Mouse (Mus musculus) CH12.LX (cell line): Measurements from ENCODE around the gene Hsd3b7. TPM values are rescaled to one million over a fixed set of nuclear protein-coding genes. Genes with fewer than 3 reads are reported as not detected.

Experiments
- DNase-seq: peaks from one replicate; pipeline ENCODE4 v3.0.0-alpha.2; 2013; ENCODE audit errors: extremely low read depth
- H3K27ac ChIP-seq: 2 replicates; pipeline ENCODE4 v1.5.1; 2012; ENCODE audit warnings: low read depth, mild to moderate bottlenecking, control low read depth, moderate library complexity; ENCODE audit not compliant: insufficient read depth
- H3K27me3 ChIP-seq: replicated peaks from 2 replicates; pipeline ENCODE3; 2012; ENCODE audit warnings: inconsistent platforms
- H3K36me3 ChIP-seq, 2 experiments: replicated peaks in 1 of 2; 2 replicates each; pipeline versions ENCODE3 to v1.6.1; 2012; ENCODE audit warnings: inconsistent platforms in 1 of 2, low read length in 1 of 2, mild to moderate bottlenecking in 1 of 2, mixed read lengths in 1 of 2, moderate library complexity in 1 of 2; ENCODE audit not compliant: control insufficient read depth in 1 of 2, insufficient read depth in 1 of 2
- H3K4me1 ChIP-seq, 2 experiments: 2 replicates each; pipeline ENCODE4 v1.6.1; 2012; ENCODE audit warnings: inconsistent platforms in 1 of 2, moderate library complexity in 1 of 2; ENCODE audit not compliant: insufficient read depth in 2 of 2, control insufficient read depth in 1 of 2
- H3K4me2 ChIP-seq: 2 replicates; pipeline ENCODE4 v1.6.1; 2012; ENCODE audit warnings: low read depth, mild to moderate bottlenecking, control low read depth; ENCODE audit not compliant: poor library complexity, insufficient read depth, severe bottlenecking
- H3K4me3 ChIP-seq, 3 experiments: fragments of 150-350 bp in 1 of 3; sonication (generic) in 1 of 3; replicated peaks in 1 of 3; 2 replicates each; pipeline versions ENCODE3 to v1.5.1; 2011 to 2012; ENCODE audit warnings: low read depth in 2 of 3, low read length in 2 of 3, mild to moderate bottlenecking in 2 of 3, moderate library complexity in 2 of 3, control low read depth in 1 of 3, improper control_type of control experiment in 1 of 3, inconsistent platforms in 1 of 3, mixed read lengths in 1 of 3; ENCODE audit not compliant: poor library complexity in 1 of 3
- H3K79me2 ChIP-seq: replicated peaks from 2 replicates; pipeline ENCODE4 v1.6.1; 2012; ENCODE audit warnings: mild to moderate bottlenecking, moderate library complexity; ENCODE audit not compliant: control insufficient read depth, poor library complexity, insufficient read depth, severe bottlenecking; ENCODE audit errors: extremely low read depth
- H3K9ac ChIP-seq: 2 replicates; pipeline ENCODE4 v1.6.1; 2012; ENCODE audit warnings: low read depth, mild to moderate bottlenecking, control low read depth, moderate library complexity; ENCODE audit not compliant: insufficient read depth
- H3K9me3 ChIP-seq: replicated peaks from 2 replicates; pipeline ENCODE3; 2012; ENCODE audit warnings: low read length, inconsistent platforms, mixed read lengths
- BHLHE40 ChIP-seq: IDR thresholded peaks from 2 replicates; pipeline ENCODE4 v1.6.1; 2011; ENCODE audit warnings: mild to moderate bottlenecking, low read depth, low read length, improper control_type of control experiment
- CHD1 ChIP-seq: IDR thresholded peaks from 2 replicates; pipeline ENCODE4 v1.6.1; 2012; ENCODE audit warnings: low read depth, low read length, improper control_type of control experiment, inconsistent platforms
- CHD2 ChIP-seq: IDR thresholded peaks from 2 replicates; pipeline ENCODE4 v1.6.1; 2011; ENCODE audit warnings: low read length, improper control_type of control experiment
- CTCF ChIP-seq, 2 experiments: IDR thresholded peaks in 1 of 2; conservative IDR thresholded peaks in 1 of 2; 2 replicates each; pipeline ENCODE4 v1.5.1; 2011 to 2012; ENCODE audit warnings: low read depth in 2 of 2, low read length in 2 of 2, improper control_type of control experiment in 1 of 2, inconsistent platforms in 1 of 2, mild to moderate bottlenecking in 1 of 2, moderate library complexity in 1 of 2
- E2F4 ChIP-seq: IDR thresholded peaks from 2 replicates; pipeline ENCODE4 v1.6.1; 2011; ENCODE audit warnings: low read depth, low read length, improper control_type of control experiment; ENCODE audit not compliant: insufficient replicate concordance
- ELF1 ChIP-seq: IDR thresholded peaks from 2 replicates; pipeline ENCODE4 v1.6.1; 2014; ENCODE audit warnings: low read depth, mild to moderate bottlenecking, inconsistent platforms, low read length, improper control_type of control experiment
- EP300 ChIP-seq: IDR thresholded peaks from 2 replicates; pipeline ENCODE4 v1.6.1; 2011; ENCODE audit warnings: low read length, improper control_type of control experiment
- ETS1 ChIP-seq: conservative IDR thresholded peaks from 2 replicates; pipeline ENCODE4 v1.6.1; 2012; ENCODE audit warnings: low read depth, mild to moderate bottlenecking, inconsistent platforms, low read length, improper control_type of control experiment, moderate library complexity
- HCFC1 ChIP-seq: IDR thresholded peaks from 2 replicates; pipeline ENCODE4 v1.6.1; 2012; ENCODE audit warnings: low read depth, mild to moderate bottlenecking, inconsistent platforms, low read length, improper control_type of control experiment
- IRF4 ChIP-seq: IDR thresholded peaks from 2 replicates; pipeline ENCODE4 v1.6.1; 2014; ENCODE audit warnings: low read depth, mild to moderate bottlenecking, inconsistent platforms, low read length, improper control_type of control experiment
- JUN ChIP-seq: IDR thresholded peaks from 2 replicates; pipeline ENCODE4 v1.6.1; 2011; ENCODE audit warnings: low read depth, mild to moderate bottlenecking, low read length, improper control_type of control experiment, moderate library complexity; ENCODE audit not compliant: insufficient read depth
- JUND ChIP-seq: conservative IDR thresholded peaks from 2 replicates; pipeline ENCODE4 v1.6.1; 2011; ENCODE audit warnings: low read depth, low read length, improper control_type of control experiment
- KAT2A ChIP-seq: IDR thresholded peaks from 2 replicates; pipeline ENCODE4 v1.6.1; 2012; ENCODE audit warnings: low read length, improper control_type of control experiment, inconsistent platforms; ENCODE audit not compliant: insufficient replicate concordance
- MAFK ChIP-seq: IDR thresholded peaks from 2 replicates; pipeline ENCODE4 v1.6.1; 2011; ENCODE audit warnings: low read length, improper control_type of control experiment; ENCODE audit not compliant: insufficient replicate concordance
- MAX ChIP-seq: IDR thresholded peaks from 2 replicates; pipeline ENCODE4 v1.6.1; 2011; ENCODE audit warnings: low read length, improper control_type of control experiment
- MAZ ChIP-seq: IDR thresholded peaks from 2 replicates; pipeline ENCODE4 v1.6.1; 2012; ENCODE audit warnings: low read depth, mild to moderate bottlenecking, inconsistent platforms, low read length, improper control_type of control experiment, moderate library complexity
- MXI1 ChIP-seq: IDR thresholded peaks from 2 replicates; pipeline ENCODE4 v1.6.1; 2011; ENCODE audit warnings: mild to moderate bottlenecking, low read depth, low read length, improper control_type of control experiment
- MYC ChIP-seq: IDR thresholded peaks from 2 replicates; pipeline ENCODE4 v1.6.1; 2011; ENCODE audit warnings: low read depth, mild to moderate bottlenecking, improper control_type of control experiment, low read length
- NELFE ChIP-seq: IDR thresholded peaks from 2 replicates; pipeline ENCODE4 v1.6.1; 2011; ENCODE audit warnings: low read depth, low read length, improper control_type of control experiment
- NRF1 ChIP-seq: IDR thresholded peaks from 2 replicates; pipeline ENCODE4 v1.6.1; 2014; ENCODE audit warnings: low read depth, mild to moderate bottlenecking, inconsistent platforms, low read length, improper control_type of control experiment, moderate library complexity
- PAX5 ChIP-seq: IDR thresholded peaks from 2 replicates; pipeline ENCODE4 v1.6.1; 2012; ENCODE audit warnings: low read length, inconsistent platforms, mixed read lengths
- POLR2A ChIP-seq: IDR thresholded peaks from 2 replicates; pipeline ENCODE4 v1.6.1; 2011; ENCODE audit warnings: low read depth, mild to moderate bottlenecking, improper control_type of control experiment, low read length
- RAD21 ChIP-seq: IDR thresholded peaks from 2 replicates; pipeline ENCODE4 v1.6.1; 2011; ENCODE audit warnings: low read depth, mild to moderate bottlenecking, low read length, improper control_type of control experiment, moderate library complexity
- RCOR1 ChIP-seq: conservative IDR thresholded peaks from 2 replicates; pipeline ENCODE4 v1.6.1; 2012; ENCODE audit warnings: low read depth, mild to moderate bottlenecking, inconsistent platforms, low read length, improper control_type of control experiment
- SIN3A ChIP-seq: IDR thresholded peaks from 2 replicates; pipeline ENCODE4 v1.6.1; 2012; ENCODE audit warnings: low read length, improper control_type of control experiment, inconsistent platforms
- TBP ChIP-seq: conservative IDR thresholded peaks from 2 replicates; pipeline ENCODE4 v1.6.1; 2011; ENCODE audit warnings: low read depth, low read length, improper control_type of control experiment
- TCF12 ChIP-seq: IDR thresholded peaks from 2 replicates; pipeline ENCODE4 v1.6.1; 2014; ENCODE audit warnings: low read depth, mild to moderate bottlenecking, inconsistent platforms, low read length, improper control_type of control experiment
- USF1 ChIP-seq: IDR thresholded peaks from 2 replicates; pipeline ENCODE4 v1.6.1; 2014; ENCODE audit warnings: low read depth, mild to moderate bottlenecking, inconsistent platforms, low read length, improper control_type of control experiment
- USF2 ChIP-seq: conservative IDR thresholded peaks from 2 replicates; pipeline ENCODE4 v1.6.1; 2011; ENCODE audit warnings: low read depth, low read length, improper control_type of control experiment
- ZC3H11A ChIP-seq: IDR thresholded peaks from 2 replicates; pipeline ENCODE4 v1.6.1; 2012; ENCODE audit warnings: low read depth, mild to moderate bottlenecking, inconsistent platforms, low read length, improper control_type of control experiment
- ZKSCAN1 ChIP-seq: IDR thresholded peaks from 2 replicates; pipeline ENCODE4 v1.6.1; 2012; ENCODE audit warnings: low read depth, inconsistent platforms, low read length, improper control_type of control experiment, borderline replicate concordance
- ZMIZ1 ChIP-seq: IDR thresholded peaks from 2 replicates; pipeline ENCODE4 v1.6.1; 2012; ENCODE audit warnings: low read depth, mild to moderate bottlenecking, inconsistent platforms, low read length, improper control_type of control experiment
- ZNF384 ChIP-seq: IDR thresholded peaks from 2 replicates; pipeline ENCODE4 v1.6.1; 2012; ENCODE audit warnings: low read depth, low read length, improper control_type of control experiment, inconsistent platforms
- dilution Hi-C: fragments of 300-500 bp; cut with MboI; formaldehyde crosslinking; loops from 2 replicates; pipeline ENCODE4 v1.14.3; 2020; ENCODE audit warnings: low sequenced_read_pairs; ENCODE audit not compliant: extremely low pct_unique_long_range_greater_than_20kb, extremely low pct_ligation_motif_present
- in situ Hi-C: fragments of 300-500 bp; cut with MboI; formaldehyde crosslinking; loops from 3 replicates; pipeline ENCODE4 v1.14.3; 2019; ENCODE audit warnings: low sequenced_read_pairs, low pct_ligation_motif_present, low pct_unique_long_range_greater_than_20kb, mixed read lengths
- polyA plus RNA-seq: library from polyadenylated mRNA; unstranded; fragments of >175 nt; gene quantifications from 2 replicates; pipeline ENCODE4 v1.2.1, GENCODE M21; 2012; ENCODE audit warnings: low read depth; ENCODE audit not compliant: insufficient read length
- total RNA-seq, 2 experiments: library from RNA; depleted of rRNA; stranded (reverse); fragments of 300-350 nt in 1 of 2; fragments of >200 nt in 1 of 2; gene quantifications; 2 replicates each; pipeline ENCODE4 v1.2.3; 2012 to 2014

Hsd3b7 gene
- total and polyA plus RNA-seq, 3 experiments, result 0.99 to 6.8 (median 4.2) TPM

DNA sequence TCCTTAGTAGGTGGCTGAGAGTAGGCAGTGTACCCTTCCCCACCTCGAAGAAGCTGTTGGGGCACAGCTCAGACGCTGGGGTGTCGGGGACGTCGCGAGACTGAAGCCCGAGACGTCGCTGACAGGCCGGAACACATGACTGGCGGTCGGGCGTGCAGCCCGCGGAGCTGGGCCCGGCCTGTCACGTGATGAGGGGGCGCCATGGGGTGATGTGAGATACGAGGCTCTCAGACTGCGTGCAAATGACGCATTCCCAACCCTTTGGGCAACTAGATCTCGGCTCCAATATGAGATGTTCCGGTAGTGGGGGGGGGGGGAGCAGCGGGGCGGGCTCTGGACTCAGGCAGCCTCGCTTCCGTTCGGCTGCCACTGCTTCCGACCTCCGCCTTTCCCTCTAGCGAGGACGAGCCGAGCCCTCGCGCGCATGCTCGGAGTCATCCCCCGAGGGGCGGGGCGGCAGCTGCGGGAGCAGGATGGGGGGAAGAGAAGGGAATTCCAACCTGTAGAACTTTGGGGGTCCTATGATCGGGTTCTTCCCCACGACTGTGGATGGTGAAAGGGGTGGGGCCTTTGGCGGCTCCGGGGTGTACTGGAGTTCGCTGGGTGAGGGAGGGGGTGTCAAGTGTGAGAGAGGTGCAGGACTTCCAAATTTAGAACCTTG, 41.1 kb downstream of the Hsd3b7 start:
- H3K9me3 ChIP-seq, result no peaks in the 10 kb centered on the region
- H3K27ac ChIP-seq, result peak overlapping the region; percentile 58
- peak overlapping the region; percentile 65 to 87 (median 77) for H3K4me3 ChIP-seq
- H3K36me3 ChIP-seq, result peaks cover 18 to 30% of the 10 kb centered on the region in 2 experiments
- DNase-seq, result peak; percentile 90
- no peaks in the 10 kb centered on the region for H3K27me3 ChIP-seq
- TF ChIP-seq POLR2A (peak; percentile 63; the same call in 1 of the 2 replicates), HCFC1 (peak; percentile 43), ETS1 (peak; percentile 62; the same call in 1 of the 2 replicates), ZC3H11A (no peak), ZMIZ1 (no peak; the same call in 1 of the 2 replicates), IRF4 (no peak; the same call in 1 of the 2 replicates), ZNF384 (no peak), E2F4 (no peak), NELFE (peak; percentile 44; the same call in 1 of the 2 replicates), CTCF (conservative IDR thresholded peaks at IDR 0.05 in 1 of 2, IDR thresholded peaks at IDR 0.05 in 1 of 2; ENCODE audit: low read depth in 2 of 2, low read length in 2 of 2) (no peak), MAZ (peak; percentile 88), USF2 (peak; percentile 76), MXI1 (peak; percentile 79; the same call in 1 of the 2 replicates), JUN (no peak), MAFK (no peak), TBP (no peak), EP300 (no peak), USF1 (peak; percentile 91), BHLHE40 (peak; percentile 95), RAD21 (no peak), MYC (peak; percentile 32; the same call in 1 of the 2 replicates), RCOR1 (0 out of 2 replicates have a peak, but pooled peaks have one; percentile 14), CHD2 (peak; percentile 97), SIN3A (peak; percentile 47; the same call in 1 of the 2 replicates), ZKSCAN1 (no peak), TCF12 (peak; percentile 45; the same call in 1 of the 2 replicates), JUND (no peak), PAX5 (no peak), MAX (peak; percentile 98), KAT2A (no peak), ELF1 (peak; percentile 70), CHD1 (no peak; the same call in 1 of the 2 replicates), NRF1 (peak; percentile 90)
- dilution Hi-C loops (no loop called here), in situ Hi-C loops (no loop called here)
- H3K4me1 ChIP-seq, result peaks cover 2 to 13% of the 10 kb centered on the region in 2 experiments; a peak in 3 of 4 replicates
- H3K79me2 ChIP-seq, result no peaks in the 10 kb centered on the region
- H3K4me2 ChIP-seq, result peak overlapping the region; percentile 41
- H3K9ac ChIP-seq, result peak overlapping the region; percentile 74
